Mouse (Mus musculus) limb, embryonic 12.5 days (tissue): ENCODE measurements around the gene Gns. TPM values are rescaled to one million over a fixed set of nuclear protein-coding genes. Genes with fewer than 3 reads are reported as not detected.
A peak's percentile ranks its signal among the peaks of the same experiment; 100 is the strongest.

Experiments
- ATAC-seq: fragments of 200-750 bp; cut with Nextera tagmentation; 2 replicates; pipeline ENCODE4 v1.8.0; 2017; ENCODE audit warnings: low read depth, moderate TSS enrichment; ENCODE audit not compliant: insufficient number of reproducible peaks, insufficient read depth, low FRiP score, low TSS enrichment
- H3K27ac ChIP-seq: fragments of 300-500 bp; sonication (generic); 2 replicates; pipeline ENCODE4 v1.5.1; 2016; ENCODE audit warnings: mild to moderate bottlenecking, moderate library complexity
- H3K27me3 ChIP-seq: fragments of 300-500 bp; sonication (generic); 2 replicates; pipeline ENCODE4 v1.6.1; 2016; ENCODE audit warnings: mild to moderate bottlenecking, moderate library complexity
- H3K36me3 ChIP-seq: fragments of 300-500 bp; sonication (generic); 2 replicates; pipeline ENCODE4 v1.6.1; 2016; ENCODE audit warnings: mild to moderate bottlenecking, moderate library complexity
- H3K4me1 ChIP-seq: fragments of 300-500 bp; sonication (generic); replicated peaks from 2 replicates; pipeline ENCODE4 v1.6.1; 2016
- H3K4me2 ChIP-seq: fragments of 300-500 bp; sonication (generic); 2 replicates; pipeline ENCODE4 v1.6.1; 2016; ENCODE audit warnings: mild to moderate bottlenecking, moderate library complexity
- H3K4me3 ChIP-seq: fragments of 300-500 bp; sonication (generic); replicated peaks from 2 replicates; pipeline ENCODE4 v1.5.1; 2016; ENCODE audit warnings: mild to moderate bottlenecking
- H3K9ac ChIP-seq: fragments of 300-500 bp; sonication (generic); replicated peaks from 2 replicates; pipeline ENCODE4 v1.6.1; 2016; ENCODE audit warnings: mild to moderate bottlenecking, moderate library complexity
- H3K9me3 ChIP-seq: fragments of 300-500 bp; sonication (generic); 2 replicates; pipeline ENCODE4 v1.6.1; 2016; ENCODE audit warnings: mild to moderate bottlenecking, moderate library complexity
- WGBS: fragments of 180-500 bp; shearing (Covaris S2); methylation state at CpG from one replicate; pipeline ENCODE4 v1.1.7; 2016; 5-methylcytosine and 5-hydroxymethylcytosine counted together
- polyA plus RNA-seq: library from polyadenylated mRNA; unstranded; fragments of >200 nt; fragmentation: Nextera tagmentation; extraction: Ambion mirVana; gene quantifications from 2 replicates; pipeline ENCODE4 v1.2.1, GENCODE M21; 2016

The Gns gene
- polyA plus RNA-seq, 1 experiment from 2014 or later: 38.7 TPM

GRCm38 (mm10) chr10:121430764-121431540 lies 66.1 kb downstream of the Gns start:
- Histone ChIP-seq H3K36me3 (no peaks in the 10 kb centered on the region), H3K27ac (peak overlapping the region; percentile 81), H3K4me2 (no peak overlapping the region), H3K4me3 (no peak overlapping the region), H3K9me3 (no peaks in the 10 kb centered on the region), H3K9ac (0 out of 2 replicates have a peak overlapping the region, but pooled peaks have one; percentile 18), H3K27me3 (no peaks in the 10 kb centered on the region), H3K4me1 (peaks cover 89% of the 10 kb centered on the region)
- whole genome bisulfite sequencing: 62% methylated on average over 15 of the region's 15 CpGs
- ATAC-seq: no peak

- Histone ChIP-seq H3K4me2 (no peak overlapping the region), H3K9me3 (no peaks in the 10 kb centered on the region), H3K36me3 (no peaks in the 10 kb centered on the region), H3K4me1 (peaks cover 92% of the 10 kb centered on the region), H3K4me3 (no peak overlapping the region), H3K27ac (peak overlapping the region; percentile 60; the same call in 1 of the 2 replicates), H3K9ac (no peak overlapping the region), H3K27me3 (no peaks in the 10 kb centered on the region)
- ATAC-seq: no peak
- 63% methylated on average over 12 of the region's 12 CpGs for WGBS
Measured at GRCm38 (mm10) chr10:121432041-121432634, 67.2 kb downstream of the Gns start.

GRCm38 (mm10) chr10:121432635-121433280 lies 67.9 kb downstream of the Gns start:
- Histone ChIP-seq H3K27ac (peak overlapping the region; percentile 60), H3K36me3 (no peaks in the 10 kb centered on the region), H3K9me3 (no peaks in the 10 kb centered on the region), H3K4me1 (peaks cover 92% of the 10 kb centered on the region), H3K4me3 (no peak overlapping the region), H3K9ac (no peak overlapping the region), H3K27me3 (no peaks in the 10 kb centered on the region), H3K4me2 (peak overlapping the region; percentile 22; the same call in 1 of the 2 replicates)
- ATAC-seq: no peak
- 47% methylated on average over 16 of the region's 16 CpGs for WGBS

- Histone ChIP-seq H3K4me1 (peaks cover 81% of the 10 kb centered on the region), H3K27me3 (no peaks in the 10 kb centered on the region), H3K27ac (peak overlapping the region; percentile 50; the same call in 1 of the 2 replicates), H3K36me3 (no peaks in the 10 kb centered on the region), H3K9me3 (no peaks in the 10 kb centered on the region), H3K4me3 (no peak overlapping the region), H3K9ac (no peak overlapping the region), H3K4me2 (no peak overlapping the region)
- ATAC-seq: no peak
- 65% methylated on average over 15 of the region's 15 CpGs for WGBS
Measured at GRCm38 (mm10) chr10:121434441-121435103, 69.7 kb downstream of the Gns start.

GRCm38 (mm10) chr10:121435546-121436257 lies 70.8 kb downstream of the Gns start:
- H3K9ac ChIP-seq: no peak overlapping the region
- peaks cover 81% of the 10 kb centered on the region for H3K4me1 ChIP-seq
- no peak overlapping the region; the same call in 1 of the 2 replicates for H3K4me3 ChIP-seq
- peak; percentile 11; the same call in 1 of the 2 replicates for ATAC-seq
- H3K27ac ChIP-seq: peak overlapping the region; percentile 88
- H3K27me3 ChIP-seq: no peaks in the 10 kb centered on the region
- no peaks in the 10 kb centered on the region for H3K36me3 ChIP-seq
- peak overlapping the region; percentile 46 for H3K4me2 ChIP-seq
- H3K9me3 ChIP-seq: no peaks in the 10 kb centered on the region
- WGBS: 18% methylated on average over 28 of the region's 28 CpGs

GRCm38 (mm10) chr10:121436258-121436645 lies 71.4 kb downstream of the Gns start:
- Histone ChIP-seq H3K27me3 (no peaks in the 10 kb centered on the region), H3K4me2 (peak overlapping the region; percentile 46), H3K36me3 (no peaks in the 10 kb centered on the region), H3K4me1 (peaks cover 78% of the 10 kb centered on the region), H3K27ac (peak overlapping the region; percentile 88), H3K9ac (no peak overlapping the region), H3K4me3 (no peak overlapping the region; the same call in 1 of the 2 replicates), H3K9me3 (no peaks in the 10 kb centered on the region)
- WGBS: 7% methylated on average over 8 of the region's 8 CpGs
- ATAC-seq: no peak; the same call in 1 of the 2 replicates

GRCm38 (mm10) chr10:121436693-121437092 lies 71.8 kb downstream of the Gns start:
- ATAC-seq: no peak

GRCm38 (mm10) chr10:121438109-121438508 lies 73.2 kb downstream of the Gns start:
- no peaks in the 10 kb centered on the region for H3K9me3 ChIP-seq
- H3K27me3 ChIP-seq: no peaks in the 10 kb centered on the region
- no peak overlapping the region for H3K9ac ChIP-seq
- H3K27ac ChIP-seq: peak overlapping the region; percentile 88
- H3K4me1 ChIP-seq: peaks cover 69% of the 10 kb centered on the region
- H3K36me3 ChIP-seq: no peaks in the 10 kb centered on the region
- 70% methylated on average over 6 of the region's 8 CpGs for WGBS
- no peak overlapping the region for H3K4me2 ChIP-seq
- no peak for ATAC-seq
- no peak overlapping the region for H3K4me3 ChIP-seq

More at GRCm38 (mm10) chr10:121436693-121437092, 71.8 kb downstream of the Gns start:
- no peak overlapping the region for H3K4me3 ChIP-seq
- H3K9me3 ChIP-seq: no peaks in the 10 kb centered on the region
- WGBS: 10% methylated on average over 4 of the region's 4 CpGs
- H3K27me3 ChIP-seq: no peaks in the 10 kb centered on the region
- no peaks in the 10 kb centered on the region for H3K36me3 ChIP-seq
- H3K4me1 ChIP-seq: peaks cover 77% of the 10 kb centered on the region
- H3K9ac ChIP-seq: no peak overlapping the region; the same call in 1 of the 2 replicates
- peak overlapping the region; percentile 46 for H3K4me2 ChIP-seq
- H3K27ac ChIP-seq: peak overlapping the region; percentile 88

GRCm38 (mm10) chr10:121439310-121439731 lies 74.4 kb downstream of the Gns start:
- H3K4me2 ChIP-seq: no peak overlapping the region
- H3K9me3 ChIP-seq: no peaks in the 10 kb centered on the region
- ATAC-seq: no peak
- no peak overlapping the region; the same call in 1 of the 2 replicates for H3K27ac ChIP-seq
- peaks cover 65% of the 10 kb centered on the region for H3K4me1 ChIP-seq
- H3K27me3 ChIP-seq: no peaks in the 10 kb centered on the region
- no peaks in the 10 kb centered on the region for H3K36me3 ChIP-seq
- WGBS: 91% methylated on average over 12 of the region's 12 CpGs
- no peak overlapping the region for H3K4me3 ChIP-seq
- no peak overlapping the region for H3K9ac ChIP-seq

GRCm38 (mm10) chr10:121443791-121444190 lies 78.9 kb downstream of the Gns start:
- Histone ChIP-seq H3K9ac (no peak overlapping the region), H3K36me3 (no peaks in the 10 kb centered on the region), H3K4me3 (no peak overlapping the region), H3K27me3 (no peaks in the 10 kb centered on the region), H3K9me3 (no peaks in the 10 kb centered on the region), H3K4me2 (no peak overlapping the region), H3K4me1 (peaks cover 41% of the 10 kb centered on the region), H3K27ac (no peak overlapping the region)
- ATAC-seq: no peak
- WGBS: 91% methylated on average over 9 of the region's 9 CpGs
